Mouse (Mus musculus) E14TG2a.4 (cell line): ENCODE results near the gene Itm2b.

Experiments used
- H3K27me3 ChIP-seq: 2 replicates; pipeline ENCODE4 v1.6.1; 2014; ENCODE audit warnings: low read length, control low read depth; ENCODE audit not compliant: insufficient read depth
- H3K36me3 ChIP-seq: 2 replicates; pipeline ENCODE4 v1.6.1; 2014; ENCODE audit warnings: low read length, control low read depth; ENCODE audit not compliant: insufficient read depth
- H3K4me1 ChIP-seq: replicated peaks from 2 replicates; pipeline ENCODE4 v1.6.1; 2014; ENCODE audit warnings: low read depth, low read length, control low read depth
- H3K4me3 ChIP-seq: replicated peaks from 2 replicates; pipeline ENCODE4 v1.5.1; 2014; ENCODE audit warnings: mild to moderate bottlenecking, low read length
- H3K9me3 ChIP-seq: 2 replicates; pipeline ENCODE4 v1.6.1; 2014; ENCODE audit warnings: low read length, control low read depth
- CTCF ChIP-seq: conservative IDR thresholded peaks from 2 replicates; pipeline ENCODE4 v1.5.1; 2014; ENCODE audit warnings: low read length
- NANOG ChIP-seq: IDR thresholded peaks from 2 replicates; pipeline ENCODE4 v1.6.1; 2014; ENCODE audit warnings: borderline replicate concordance, low read length, mixed read lengths
- POU5F1 ChIP-seq: IDR thresholded peaks from 2 replicates; pipeline ENCODE4 v1.6.1; 2014; ENCODE audit warnings: low read length, borderline replicate concordance

The Itm2b gene

DNA sequence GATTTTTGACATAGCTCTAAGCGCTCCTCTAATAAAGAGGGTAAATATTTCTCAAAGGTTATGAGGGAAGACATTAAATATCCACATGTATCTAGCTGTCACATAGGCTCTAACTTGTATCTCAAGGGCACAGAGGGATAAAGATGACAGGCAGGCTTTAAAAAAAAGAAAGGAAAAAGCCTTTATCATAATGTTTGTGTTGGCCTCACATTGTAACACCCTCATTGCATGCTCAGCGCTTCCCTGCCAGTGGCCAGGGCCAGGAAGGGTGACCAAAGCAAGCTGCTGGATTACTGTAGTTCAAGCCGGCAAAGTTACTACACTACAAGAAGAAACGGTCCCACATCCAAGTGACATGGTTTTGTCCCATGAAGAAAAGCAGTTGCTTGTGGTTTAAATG lies 53.7 kb downstream of the Itm2b start:
- Histone ChIP-seq H3K36me3 (no peaks in the 10 kb centered on the region), H3K27me3 (peaks cover 17% of the 10 kb centered on the region), H3K4me1 (peaks cover 19% of the 10 kb centered on the region), H3K4me3 (no peak overlapping the region), H3K9me3 (no peaks in the 10 kb centered on the region)
- no peak for TF ChIP-seq POU5F1
- no peak for TF ChIP-seq NANOG
- no peak for TF ChIP-seq CTCF

GRCm38 (mm10) chr14:73329871-73330270 lies 55.2 kb downstream of the Itm2b start:
- Histone ChIP-seq H3K36me3 (no peaks in the 10 kb centered on the region), H3K4me3 (no peak overlapping the region), H3K9me3 (no peaks in the 10 kb centered on the region), H3K4me1 (peaks cover 12% of the 10 kb centered on the region), H3K27me3 (peaks cover 16% of the 10 kb centered on the region)
- TF ChIP-seq POU5F1 (no peak), CTCF (no peak), NANOG (no peak)

- peaks cover 26% of the 10 kb centered on the region for H3K27me3 ChIP-seq
Measured at GRCm38 (mm10) chr14:73326511-73326910, 58.6 kb downstream of the Itm2b start.

DNA sequence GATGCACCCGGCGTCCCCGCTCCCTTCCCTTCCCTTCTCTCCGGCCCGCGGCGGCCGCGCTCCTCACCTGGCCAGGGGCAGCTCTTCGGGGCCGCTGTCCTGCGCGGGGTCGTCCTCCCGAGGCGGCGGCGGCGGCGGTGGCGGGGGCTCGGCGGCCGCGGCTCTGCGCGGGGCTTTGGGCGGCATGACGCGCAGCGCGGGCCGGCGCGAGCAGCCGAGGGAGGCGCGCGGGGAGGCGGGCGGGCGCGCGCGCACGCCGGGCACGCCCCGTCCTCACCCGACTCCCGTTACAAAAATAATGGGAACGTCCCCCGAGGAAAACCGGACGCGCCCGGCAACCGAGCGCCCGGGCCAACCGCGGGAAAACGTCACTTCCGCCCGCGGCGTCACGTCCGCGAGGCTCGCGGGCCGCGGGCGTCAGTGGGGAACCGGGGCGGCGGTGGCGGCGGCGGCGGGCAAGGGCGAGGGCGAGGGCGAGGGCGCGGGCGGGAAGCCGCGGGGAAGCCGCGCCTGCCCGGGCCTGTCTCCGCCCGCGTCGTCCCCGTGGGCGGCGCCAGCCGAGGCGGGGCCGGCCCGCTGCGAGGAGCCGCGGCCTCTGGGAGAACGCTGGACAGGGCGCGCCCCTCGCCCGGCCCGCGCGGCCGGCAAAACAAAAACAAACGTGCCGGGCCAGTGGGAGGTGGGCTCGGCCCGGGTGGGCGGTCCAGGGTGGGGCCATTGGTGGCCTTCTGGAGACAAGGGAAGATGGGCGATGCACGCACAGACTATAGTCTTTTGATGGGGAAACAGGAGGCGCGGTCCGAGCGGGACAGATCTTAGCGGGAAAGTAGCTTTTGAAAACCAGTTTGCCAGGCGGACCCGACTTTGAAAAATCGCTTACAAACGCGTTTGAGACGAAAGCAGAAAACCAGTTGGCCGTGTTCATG lies 59.4 kb downstream of the Itm2b start, which contains the start of gene Rb1:
Gene Rb1 (minus strand): TSS at position 367 of the 926 bp plus-strand sequence.
- Histone ChIP-seq H3K4me3 (peak within 1 kb of the TSS; percentile 95), H3K4me1 (peaks cover 24% of the 10 kb centered on the region), H3K9me3 (no peaks in the 10 kb centered on the region), H3K27me3 (peaks cover 26% of the 10 kb centered on the region), H3K36me3 (no peaks in the 10 kb centered on the region)
- TF ChIP-seq CTCF = no peak
- no peak for TF ChIP-seq POU5F1
- no peak for TF ChIP-seq NANOG

More at GRCm38 (mm10) chr14:73326511-73326910, 58.6 kb downstream of the Itm2b start:
- TF ChIP-seq CTCF (no peak), POU5F1 (no peak), NANOG (no peak)
- peak overlapping the region; percentile 95 for H3K4me3 ChIP-seq
- no peaks in the 10 kb centered on the region for H3K36me3 ChIP-seq
- H3K4me1 ChIP-seq = peaks cover 24% of the 10 kb centered on the region
- no peaks in the 10 kb centered on the region for H3K9me3 ChIP-seq

GRCm38 (mm10) chr14:73324634-73325455 lies 60.2 kb downstream of the Itm2b start:
- Histone ChIP-seq H3K36me3 (no peaks in the 10 kb centered on the region), H3K27me3 (peaks cover 26% of the 10 kb centered on the region), H3K9me3 (no peaks in the 10 kb centered on the region), H3K4me3 (peak overlapping the region; percentile 95), H3K4me1 (peaks cover 25% of the 10 kb centered on the region)
- TF ChIP-seq NANOG (no peak), POU5F1 (no peak), CTCF (no peak)

GRCm38 (mm10) chr14:73323965-73324364 lies 61.1 kb downstream of the Itm2b start:
- peaks cover 28% of the 10 kb centered on the region for H3K4me1 ChIP-seq
- H3K36me3 ChIP-seq = peaks cover 1% of the 10 kb centered on the region
- peak overlapping the region; percentile 95; the same call in 1 of the 2 replicates for H3K4me3 ChIP-seq
- peaks cover 26% of the 10 kb centered on the region for H3K27me3 ChIP-seq
- no peak for TF ChIP-seq POU5F1
- peak; percentile 93 for TF ChIP-seq NANOG
- H3K9me3 ChIP-seq = 0 out of 2 replicates have a peak, but pooled peaks cover 1% of the 10 kb centered on the region

- H3K4me3 ChIP-seq = no peak overlapping the region
- H3K27me3 ChIP-seq = peaks cover 22% of the 10 kb centered on the region
- TF ChIP-seq CTCF = no peak
- no peak for TF ChIP-seq POU5F1
- no peak for TF ChIP-seq NANOG
- H3K9me3 ChIP-seq = peaks cover 9% of the 10 kb centered on the region; the same call in 1 of the 2 replicates
- H3K36me3 ChIP-seq = peaks cover 7% of the 10 kb centered on the region
- H3K4me1 ChIP-seq = peaks cover 27% of the 10 kb centered on the region
Measured at GRCm38 (mm10) chr14:73322142-73322541, 62.9 kb downstream of the Itm2b start.

- Histone ChIP-seq H3K36me3 (peaks cover 7% of the 10 kb centered on the region), H3K4me1 (peaks cover 11% of the 10 kb centered on the region; the same call in 1 of the 2 replicates), H3K9me3 (peaks cover 9% of the 10 kb centered on the region; the same call in 1 of the 2 replicates), H3K4me3 (no peak overlapping the region), H3K27me3 (no peaks in the 10 kb centered on the region)
- TF ChIP-seq CTCF (no peak), NANOG (no peak), POU5F1 (no peak)
Measured at GRCm38 (mm10) chr14:73316933-73317332, 68.2 kb downstream of the Itm2b start.
